Mouse (Mus musculus) left cerebral cortex, postnatal 10 days (tissue): ENCODE measurements around the gene Scin. TPM values are rescaled to one million over a fixed set of nuclear protein-coding genes. Genes with fewer than 3 reads are reported as not detected.
"Not testable (repeated sequence)": the region's sequence is repeated elsewhere in the genome, so short reads cannot be mapped to it uniquely, and the experiment has no call there.

Source experiments
- DNase-seq, 2 experiments: peaks; one replicate each; pipeline ENCODE4 v3.0.0; 2021 to 2022; ENCODE audit warnings: low spot score in 2 of 2, mixed read lengths in 1 of 2; ENCODE audit errors: extremely low spot score in 1 of 2
- intact Hi-C: fragments of 180-260 bp; cut with DNase I; formaldehyde crosslinking; loops from one replicate; pipeline ENCODE4 v1.15.1; 2025
- total RNA-seq, 2 experiments: library from RNA; stranded (reverse); gene quantifications; 2 replicates each; pipeline ENCODE4 v1.2.3; 2021

The Scin gene
- not detected for total RNA-seq

GRCm38 (mm10) chr12:40133573-40134271 is at the start of gene Scin:
Scin (minus strand) TSS chr12:40134228.
- intact Hi-C loops = no loop called here
- DNase-seq = peak in 1 of 2 experiments; percentile 23

DNA sequence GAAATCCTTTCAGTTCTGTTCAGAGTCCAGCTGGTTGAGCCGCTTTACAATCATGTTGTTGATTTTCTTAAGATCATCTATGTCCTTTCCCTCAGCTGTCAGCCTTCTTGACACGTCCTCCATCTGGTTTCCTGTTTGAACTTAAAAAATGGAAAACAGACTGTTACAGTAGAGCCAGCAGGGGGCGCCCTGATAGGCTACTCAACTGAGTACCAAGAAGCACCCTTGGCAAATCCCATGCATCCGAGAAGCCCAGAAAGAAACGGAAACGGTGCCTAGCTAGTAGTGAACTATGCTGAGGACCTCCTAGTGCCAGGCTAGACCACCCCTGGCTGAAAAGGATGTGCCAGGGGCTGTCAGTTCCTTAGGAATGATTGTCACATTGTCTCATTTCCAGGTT is 43.1 kb upstream of the Scin start:
- intact Hi-C loops = no loop called here
- no peak for DNase-seq

GRCm38 (mm10) chr12:40176158-40176557 is 42.1 kb upstream of the Scin start:
- no peak for DNase-seq
- intact Hi-C loops = no loop called here

DNA sequence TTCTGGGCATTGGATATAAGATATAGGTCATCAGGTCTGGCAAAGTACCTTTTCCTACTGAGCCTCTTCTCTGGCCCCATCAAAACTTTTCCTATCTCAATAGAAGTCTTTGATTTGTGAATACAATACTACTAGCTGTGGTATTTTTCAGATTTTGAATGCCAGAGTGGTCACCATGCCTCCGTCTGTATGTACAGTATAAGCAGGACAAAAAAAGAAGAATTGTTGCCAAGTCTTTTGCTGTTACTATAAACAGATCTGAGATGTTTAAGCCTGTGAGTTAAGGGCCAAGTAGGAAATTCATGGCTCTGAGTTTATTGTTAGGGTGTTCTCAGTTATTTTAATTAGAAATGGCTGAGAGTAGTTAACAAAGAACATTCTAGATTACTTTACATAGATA is 41.1 kb upstream of the Scin start:
- DNase-seq, intact Hi-C loops: not testable (repeated sequence)

DNA sequence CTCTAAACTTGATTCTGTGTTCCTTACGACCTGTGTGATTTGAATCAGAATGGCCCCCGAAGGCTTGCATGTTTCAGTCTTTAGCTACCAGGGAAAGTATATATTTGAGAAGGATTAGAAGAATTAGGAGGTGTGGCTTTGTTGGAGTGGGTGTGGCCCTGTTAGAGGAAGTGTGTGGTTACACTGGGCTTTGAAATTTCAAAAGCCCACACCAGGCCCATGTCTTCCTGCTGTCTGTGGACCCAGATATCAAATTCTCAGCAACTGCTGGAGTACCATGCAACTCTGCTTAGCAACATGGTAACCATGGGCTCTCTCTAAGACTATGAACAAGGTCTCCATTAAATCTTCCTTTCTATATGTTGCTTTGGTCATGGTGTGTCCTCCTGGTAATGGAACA is 37.6 kb upstream of the Scin start:
- no peak for DNase-seq
- intact Hi-C loops = no loop called here

DNA sequence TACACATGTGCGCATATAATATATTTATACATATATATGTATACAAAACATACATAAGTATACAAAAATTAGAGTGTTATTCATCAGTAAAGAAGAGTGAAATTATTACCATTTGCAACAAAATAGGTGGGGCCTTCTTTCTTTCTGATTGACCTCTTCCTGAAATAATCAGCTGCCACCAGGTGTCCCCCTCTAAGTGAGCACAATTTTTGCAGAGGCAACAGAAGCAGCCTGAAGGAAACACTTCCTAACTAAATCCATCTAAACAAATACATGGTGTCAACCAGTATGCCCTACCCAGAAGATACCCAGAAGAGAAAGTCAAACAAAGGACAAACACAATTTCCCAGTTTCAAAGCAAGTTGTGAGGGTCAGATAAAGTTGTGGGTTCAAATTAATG is 35.6 kb upstream of the Scin start:
- intact Hi-C loops = no loop called here
- no peak for DNase-seq

DNA sequence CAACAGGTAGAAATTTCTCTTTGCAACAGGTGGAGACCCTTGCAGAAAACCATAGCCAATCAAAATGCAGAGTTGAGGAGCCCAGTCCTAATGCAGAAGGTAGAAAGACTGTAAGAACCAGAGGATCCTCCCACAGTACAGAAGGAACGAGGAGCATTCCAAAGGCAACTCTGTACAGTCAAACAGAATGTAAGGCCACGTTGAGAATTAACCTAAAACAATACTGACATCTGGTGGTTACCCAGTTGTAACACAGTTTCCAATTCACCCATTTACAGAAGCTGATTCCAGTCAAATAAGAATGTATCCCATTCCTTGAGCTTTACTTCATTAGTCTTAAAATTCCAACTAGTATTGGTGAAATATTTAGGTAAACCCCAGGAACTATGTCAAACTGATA is 30.6 kb upstream of the Scin start:
- DNase-seq = peak in 1 of 2 experiments; percentile 55
- intact Hi-C loops = loop anchor here (2.0 kb wide), 1 partner anchor 84 kb away; no protein-coding TSS in a partner anchor

GRCm38 (mm10) chr12:40160777-40161176 is 26.7 kb upstream of the Scin start:
- intact Hi-C loops = no loop called here
- no peak for DNase-seq

DNA sequence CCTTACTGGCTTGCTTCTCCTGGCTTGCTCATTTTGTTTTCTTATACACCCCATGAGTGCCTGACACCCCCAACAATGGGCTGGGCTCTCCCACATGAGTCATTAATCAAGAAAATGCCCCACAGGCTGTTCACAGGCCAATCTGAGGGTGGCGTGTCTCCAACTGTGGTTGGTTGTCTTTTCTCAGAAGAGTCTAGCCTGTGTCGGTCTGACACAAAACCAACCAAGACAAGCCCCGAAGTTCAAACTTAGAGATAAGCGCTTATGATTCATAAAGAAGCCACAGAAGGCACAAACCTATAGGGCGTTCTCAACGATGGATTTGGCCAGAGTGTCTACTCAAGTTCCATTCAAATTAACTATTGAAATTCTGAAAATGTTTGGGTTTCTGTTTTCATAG is 20.2 kb upstream of the Scin start:
- intact Hi-C loops = no loop called here
- DNase-seq = no peak

- DNase-seq = no peak
- intact Hi-C loops = no loop called here
These were observed 18.5 kb upstream of the Scin start for GRCm38 (mm10) chr12:40152353-40153069.

GRCm38 (mm10) chr12:40147319-40147718 is 13.3 kb upstream of the Scin start:
- intact Hi-C loops = no loop called here
- DNase-seq = no peak

DNA sequence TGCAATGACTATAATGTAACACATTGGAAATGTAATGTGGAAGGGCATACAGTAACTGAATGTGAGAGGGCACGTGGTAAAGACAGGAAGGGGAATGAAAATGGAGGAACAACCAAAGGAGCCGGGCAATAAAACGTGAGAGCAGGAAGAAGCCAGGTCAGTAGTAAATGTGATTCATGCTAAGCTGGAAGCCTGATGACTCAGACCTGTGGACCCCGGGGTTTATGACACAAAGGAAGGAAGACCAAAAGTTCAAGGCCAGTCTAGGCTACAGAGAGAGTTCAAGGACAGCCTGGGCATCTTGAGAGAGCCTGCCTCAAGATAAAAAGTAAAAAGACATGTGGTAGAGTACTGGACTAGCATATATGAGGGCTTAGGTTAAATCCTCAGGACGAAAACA is 12.5 kb upstream of the Scin start:
- intact Hi-C loops = no loop called here
- DNase-seq = no peak

DNA sequence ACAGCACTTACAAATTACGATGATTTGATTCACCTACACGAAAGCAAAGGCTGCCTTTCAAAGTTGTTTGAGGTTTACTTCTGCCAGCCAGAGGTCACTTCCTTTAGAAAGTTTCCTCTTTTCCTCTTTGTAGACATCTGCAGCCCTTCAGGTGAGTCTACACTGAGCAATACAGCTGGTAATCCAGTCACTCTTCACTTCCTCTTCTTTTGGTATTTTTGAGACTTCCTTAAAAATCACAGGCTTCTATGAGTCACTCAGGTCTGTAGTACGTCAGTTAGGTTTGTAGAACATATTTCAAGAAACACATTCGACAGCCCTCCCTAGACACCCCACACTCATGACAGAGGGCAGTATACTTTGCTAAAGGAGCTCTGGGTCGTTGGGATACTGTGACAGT is 6.7 kb upstream of the Scin start:
- intact Hi-C loops = no loop called here
- DNase-seq = no peak

GRCm38 (mm10) chr12:40139484-40140245 is 5.6 kb upstream of the Scin start:
- intact Hi-C loops = no loop called here
- no peak for DNase-seq

- intact Hi-C loops = no loop called here
- no peak for DNase-seq
These were observed 501 bp upstream of the Scin start for GRCm38 (mm10) chr12:40134529-40134928.

GRCm38 (mm10) chr12:40133194-40133572 is 845 bp downstream of the Scin start:
- no peak for DNase-seq
- intact Hi-C loops = no loop called here

DNA sequence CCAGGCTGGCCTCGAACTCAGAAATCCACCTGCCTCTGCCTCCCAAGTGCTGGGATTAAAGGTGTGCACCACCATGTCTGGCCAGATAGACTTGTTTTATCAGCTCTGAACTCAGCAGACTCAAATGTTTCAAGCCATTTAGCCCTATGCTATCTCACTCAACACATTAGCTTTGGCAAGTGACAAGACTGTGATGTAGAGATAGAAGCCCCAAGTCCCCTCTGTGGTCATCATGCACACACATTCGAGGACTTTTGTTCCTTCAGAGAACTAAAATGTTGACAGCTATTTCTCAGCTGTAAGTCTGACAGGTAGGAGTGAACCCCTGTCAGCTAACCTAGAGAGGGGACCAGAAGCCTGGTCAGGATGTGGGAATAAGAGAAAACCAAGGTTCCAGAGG is 15.2 kb downstream of the Scin start:
- intact Hi-C loops = no loop called here
- no peak for DNase-seq

- intact Hi-C loops = no loop called here
- no peak for DNase-seq
These were observed 17.0 kb downstream of the Scin start for GRCm38 (mm10) chr12:40117045-40117444.

DNA sequence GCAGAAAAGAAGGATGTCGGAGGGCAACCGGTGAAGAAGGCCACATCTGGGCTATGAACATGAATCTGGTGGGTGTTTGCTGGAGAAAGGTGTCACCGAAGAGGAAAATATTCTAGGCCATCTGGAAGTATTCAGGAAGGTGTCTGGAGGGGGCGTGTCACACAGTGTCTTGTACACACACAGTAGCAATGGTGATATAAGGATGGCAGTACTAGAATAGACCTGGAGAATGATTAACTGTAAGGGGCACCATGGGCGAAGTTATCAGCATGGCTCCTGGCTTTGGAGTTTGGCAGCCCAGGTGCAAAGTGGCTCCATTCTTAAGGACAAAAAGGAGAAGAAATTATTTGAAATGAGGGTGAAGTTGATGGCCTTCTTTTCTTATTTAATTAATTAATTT is 17.8 kb downstream of the Scin start:
- intact Hi-C loops = no loop called here
- DNase-seq = no peak

- intact Hi-C loops = no loop called here
- DNase-seq = no peak
These were observed 19.1 kb downstream of the Scin start for GRCm38 (mm10) chr12:40114883-40115282.
